In genomic region chr12:95765255-95765654, GRCm38 (mm10) we compare ENCODE assay signal across 18 mouse cellular contexts.
"Had no signal": no experiment of that assay in that cellular context is flagged by ENCODE, and none has a peak within 500 bp of the region (broad histone marks: within the 10 kb centered on the region; RNA-seq: fewer than 3 reads in every experiment).

No protein-coding gene starts in this region.

- H3K4me1 ChIP-seq: lung, embryonic 15.5 days; megakaryocyte, embryonic 14.5 days; midbrain, embryonic 15.5 days; neural tube, embryonic 13.5 days; stomach, embryonic 15.5 days had no signal

- H3K4me2 ChIP-seq: lung, embryonic 15.5 days; midbrain, embryonic 11.5 days; midbrain, embryonic 13.5 days; midbrain, embryonic 15.5 days; neural tube, embryonic 13.5 days; neural tube, embryonic 15.5 days; stomach, embryonic 15.5 days had no signal

- DNase-seq: liver, postnatal 0 days; lung, adult 2 months; lung, postnatal 14 days; lung, postnatal 36 days; right cerebral cortex, postnatal 14 days; thymus, adult 2 months; thymus, postnatal 36 days had no signal

- H3K27me3 ChIP-seq: lung, embryonic 15.5 days; megakaryocyte, embryonic 14.5 days; midbrain, embryonic 13.5 days; midbrain, embryonic 15.5 days; neural tube, embryonic 13.5 days; neural tube, embryonic 15.5 days; stomach, embryonic 15.5 days had no signal

- H3K9ac ChIP-seq: liver, postnatal 0 days; lung, embryonic 15.5 days; midbrain, embryonic 13.5 days; midbrain, embryonic 15.5 days; neural tube, embryonic 13.5 days; neural tube, embryonic 15.5 days; stomach, embryonic 15.5 days had no signal

- H3K4me3 ChIP-seq: lung, embryonic 15.5 days; megakaryocyte, embryonic 14.5 days; midbrain, embryonic 13.5 days; midbrain, embryonic 15.5 days; neural tube, embryonic 13.5 days; neural tube, embryonic 15.5 days; stomach, embryonic 15.5 days had no signal

- H3K9me3 ChIP-seq: lung, embryonic 15.5 days; megakaryocyte, embryonic 14.5 days; midbrain, embryonic 13.5 days; midbrain, embryonic 15.5 days; neural tube, embryonic 13.5 days; neural tube, embryonic 15.5 days; stomach, embryonic 15.5 days had no signal

- H3K27ac ChIP-seq: lung, embryonic 15.5 days; macrophage; midbrain, embryonic 13.5 days; midbrain, embryonic 15.5 days; neural tube, embryonic 13.5 days; neural tube, embryonic 15.5 days; stomach, embryonic 15.5 days; stomach, postnatal 0 days had no signal

- H3K36me3 ChIP-seq: lung, embryonic 15.5 days; midbrain, embryonic 13.5 days; midbrain, embryonic 15.5 days; neural tube, embryonic 13.5 days; neural tube, embryonic 15.5 days; stomach, embryonic 15.5 days had no signal

- ATAC-seq: liver, postnatal 0 days; lung, postnatal 0 days; midbrain, embryonic 13.5 days; midbrain, embryonic 15.5 days had no signal
